Comparison of ENCODE assay signal across 15 mouse cellular contexts in the genomic region with DNA sequence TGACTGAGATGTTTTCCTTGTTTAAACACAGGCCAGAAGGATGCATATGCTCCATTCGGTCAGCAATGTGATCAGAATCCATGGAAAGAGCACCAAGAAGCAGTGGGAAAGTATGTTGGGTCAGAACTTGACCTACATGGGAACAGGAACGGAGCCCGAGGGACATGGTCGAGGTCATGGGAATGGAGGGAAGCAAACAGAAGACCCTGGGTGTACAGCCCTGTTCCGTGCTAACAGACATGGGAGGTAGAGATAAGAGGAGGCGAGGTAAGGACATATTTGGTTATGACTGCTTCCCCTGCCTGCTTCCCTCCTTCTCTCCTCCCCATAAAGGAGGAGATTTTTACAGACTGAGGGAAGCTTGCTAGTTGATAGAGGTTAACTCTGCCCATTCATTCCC.
"Had no signal": no experiment of that assay in that cellular context is flagged by ENCODE, and none has a peak within 500 bp of the region (broad histone marks: within the 10 kb centered on the region; RNA-seq: fewer than 3 reads in every experiment).

No protein-coding gene starts in this region.

- H3K36me3 ChIP-seq: limb, embryonic 13.5 days; midbrain, embryonic 10.5 days; neural tube, embryonic 15.5 days had no signal

- H3K9ac ChIP-seq: limb, embryonic 13.5 days; liver, embryonic 14.5 days; neural tube, embryonic 15.5 days had no signal

- DNase-seq: kidney, adult 9 months; kidney, postnatal 10 days; left cerebral cortex, postnatal 4 days; lung, adult 18-20 months; lung, postnatal 36 days; midbrain, embryonic 14.5 days; right cerebral cortex, adult 18-20 months; right cerebral cortex, postnatal 25 days; thymus, adult 18-20 months; thymus, postnatal 25 days had no signal

- H3K4me2 ChIP-seq: limb, embryonic 13.5 days; neural tube, embryonic 15.5 days had no signal

- H3K27me3 ChIP-seq: limb, embryonic 13.5 days; neural tube, embryonic 15.5 days had no signal

- H3K27ac ChIP-seq: limb, embryonic 13.5 days; liver, embryonic 14.5 days; midbrain, embryonic 10.5 days; neural tube, embryonic 15.5 days had no signal

- H3K9me3 ChIP-seq: limb, embryonic 13.5 days; midbrain, embryonic 10.5 days; neural tube, embryonic 15.5 days had no signal

- H3K4me3 ChIP-seq: limb, embryonic 13.5 days; midbrain, embryonic 10.5 days; myocyte; neural tube, embryonic 15.5 days had no signal
